Mouse (Mus musculus): ENCODE results near the gene Gm11397.
"Not testable (repeated sequence)": the region's sequence is repeated elsewhere in the genome, so short reads cannot be mapped to it uniquely, and the experiment has no call there.

The Gm11397 gene

DNA sequence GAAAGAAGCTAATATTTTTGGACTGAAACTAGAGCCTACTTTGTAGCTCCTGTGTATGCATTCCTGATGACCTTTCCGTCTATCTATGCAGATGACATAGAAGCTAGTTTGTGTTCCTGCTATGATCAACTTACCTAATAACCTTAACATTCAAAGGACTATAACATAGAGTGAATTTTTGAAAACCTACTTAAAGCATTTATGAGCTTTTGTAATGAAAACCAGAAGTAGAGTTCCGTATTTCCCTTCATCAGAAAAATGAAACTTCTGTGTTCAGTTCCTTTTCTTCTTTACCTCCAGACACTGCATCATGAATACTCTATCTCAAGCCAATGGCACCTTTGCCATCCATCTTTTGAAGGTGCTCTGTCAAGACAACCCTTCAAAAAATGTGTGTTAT lies at the start of gene Gm11397:
TSS of gene Gm11397 (plus strand) at position 301 of the 400 bp plus-strand sequence.
- DNase-seq = not testable (repeated sequence)

DNA sequence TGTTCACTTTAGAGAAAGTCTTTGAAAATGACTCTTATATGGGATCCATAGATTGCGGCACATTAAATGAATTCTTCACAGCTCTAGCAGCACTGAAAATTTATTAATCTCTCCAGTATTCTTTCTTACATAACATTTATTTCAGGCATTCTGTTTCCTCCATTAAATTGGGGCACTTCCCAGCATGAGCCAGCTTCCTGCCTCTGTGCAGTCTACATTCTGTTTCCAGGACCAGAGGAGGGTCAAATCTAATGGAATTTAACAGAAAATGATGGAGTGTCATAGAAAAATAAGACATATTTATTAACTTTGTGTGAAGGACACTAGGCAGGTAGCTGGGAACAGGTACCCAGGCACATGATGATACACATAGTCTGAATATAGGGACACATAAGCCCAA lies 38.9 kb upstream of the Gm11397 start:
- not testable (repeated sequence) for DNase-seq

DNA sequence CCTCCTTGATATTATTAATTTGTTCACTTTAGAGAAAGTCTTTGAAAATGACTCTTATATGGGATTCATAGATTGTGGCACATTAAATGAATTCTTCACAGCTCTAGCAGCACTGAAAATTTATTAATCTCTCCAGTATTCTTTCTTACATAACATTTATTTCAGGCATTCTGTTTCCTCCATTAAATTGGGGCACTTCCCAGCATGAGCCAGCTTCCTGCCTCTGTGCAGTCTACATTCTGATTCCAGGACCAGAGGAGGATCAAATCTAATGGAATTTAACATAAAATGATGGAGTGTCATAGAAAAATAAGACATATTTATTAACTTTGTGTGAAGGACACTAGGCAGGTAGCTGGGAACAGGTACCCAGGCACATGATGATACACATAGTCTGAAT lies 37.2 kb downstream of the Gm11397 start:
- not testable (repeated sequence) for DNase-seq

Measured in kidney, postnatal 14 days (tissue).